Mouse (Mus musculus) frontal cortex, postnatal 36 days (tissue): ENCODE results near the gene Igsf21.

Experiments used
- DNase-seq, 2 experiments: peaks; one replicate each; pipeline ENCODE4 v3.0.0; 2022; ENCODE audit warnings: low spot score in 2 of 2

Gene Igsf21

GRCm38 (mm10) chr4:140101106-140101505, 145.5 kb downstream of the Igsf21 start:
- no peak for DNase-seq

GRCm38 (mm10) chr4:140100141-140100540, 146.4 kb downstream of the Igsf21 start:
- peak in 1 of 2 experiments; percentile 60 for DNase-seq

GRCm38 (mm10) chr4:140096283-140096682, 150.3 kb downstream of the Igsf21 start:
- no peak for DNase-seq

GRCm38 (mm10) chr4:140094835-140095234, 151.7 kb downstream of the Igsf21 start:
- DNase-seq = no peak

GRCm38 (mm10) chr4:140092367-140092766, 154.2 kb downstream of the Igsf21 start:
- DNase-seq = no peak

- no peak for DNase-seq
These were observed 154.9 kb downstream of the Igsf21 start for GRCm38 (mm10) chr4:140091693-140092092.

GRCm38 (mm10) chr4:140089676-140090075, 156.9 kb downstream of the Igsf21 start:
- no peak for DNase-seq

- no peak for DNase-seq
These were observed 157.7 kb downstream of the Igsf21 start for GRCm38 (mm10) chr4:140088711-140089440.

GRCm38 (mm10) chr4:140086192-140086591, 160.4 kb downstream of the Igsf21 start:
- DNase-seq = peak in 1 of 2 experiments; percentile 54

- DNase-seq = peak in 1 of 2 experiments; percentile 42
These were observed 162.0 kb downstream of the Igsf21 start for GRCm38 (mm10) chr4:140084521-140085011.

GRCm38 (mm10) chr4:140084064-140084463, 162.5 kb downstream of the Igsf21 start:
- DNase-seq = no peak

GRCm38 (mm10) chr4:140078416-140078815, 168.2 kb downstream of the Igsf21 start:
- no peak for DNase-seq

- DNase-seq = no peak
These were observed 169.0 kb downstream of the Igsf21 start for GRCm38 (mm10) chr4:140077615-140078014.

- DNase-seq = peak; percentile 47 to 72
These were observed 169.6 kb downstream of the Igsf21 start for GRCm38 (mm10) chr4:140076852-140077563.

- DNase-seq = no peak
These were observed 170.2 kb downstream of the Igsf21 start for GRCm38 (mm10) chr4:140076428-140076827.

- no peak for DNase-seq
These were observed 175.5 kb downstream of the Igsf21 start for GRCm38 (mm10) chr4:140071047-140071446.

GRCm38 (mm10) chr4:140070331-140070652, 176.3 kb downstream of the Igsf21 start:
- peak; percentile 66 to 85 for DNase-seq

- peak; percentile 47 to 55 for DNase-seq
These were observed 176.8 kb downstream of the Igsf21 start for GRCm38 (mm10) chr4:140069563-140070330.

GRCm38 (mm10) chr4:140068468-140068867, 178.1 kb downstream of the Igsf21 start:
- no peak for DNase-seq

GRCm38 (mm10) chr4:140066011-140066410, 180.6 kb downstream of the Igsf21 start:
- DNase-seq = no peak

- DNase-seq = no peak
These were observed 183.4 kb downstream of the Igsf21 start for GRCm38 (mm10) chr4:140063153-140063671.

- DNase-seq = no peak
These were observed 186.3 kb downstream of the Igsf21 start for GRCm38 (mm10) chr4:140060251-140060650.
